Mouse (Mus musculus): ENCODE data around the gene Jag1.

DNA sequence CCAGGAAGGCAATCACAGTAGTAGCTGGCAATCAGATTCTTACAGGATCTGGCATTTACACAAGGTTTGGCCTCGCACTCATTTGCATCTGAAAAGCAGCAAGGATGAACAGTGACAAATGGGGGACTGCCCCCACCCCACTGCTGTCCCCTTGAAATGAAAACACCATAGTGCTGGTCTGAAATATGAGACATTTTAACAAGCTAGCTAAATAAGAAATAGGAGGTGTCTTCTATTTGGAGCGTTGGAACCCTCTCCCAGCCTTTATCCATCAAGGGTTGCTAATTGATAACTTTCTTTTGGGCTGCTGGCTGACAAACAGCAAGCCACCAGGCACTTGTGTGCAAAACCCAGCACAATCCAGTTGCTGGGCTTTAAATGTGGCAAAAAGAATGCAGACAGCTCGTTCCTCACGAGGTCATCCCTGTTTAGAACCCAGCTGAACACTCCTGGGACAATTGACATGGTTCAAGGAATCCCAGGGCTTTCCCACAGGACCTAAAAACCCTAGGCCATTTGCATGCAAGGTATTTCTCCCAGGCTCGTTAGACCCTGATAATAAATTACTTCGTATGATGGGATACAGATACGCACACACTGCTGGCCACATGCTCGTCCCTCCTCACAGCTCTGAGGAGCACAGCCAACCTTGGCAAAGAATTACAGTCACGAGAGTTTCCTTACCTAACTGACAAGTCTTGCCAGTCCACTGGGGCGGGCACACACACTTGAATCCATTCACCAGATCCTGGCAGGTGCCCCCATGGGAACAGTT is 23.7 kb downstream of the Jag1 start:
- no peak for TF ChIP-seq POLR2A (IDR thresholded peaks at IDR 0.05; ENCODE audit: low read depth, low read length)
- no peak for TF ChIP-seq CTCF (IDR thresholded peaks at IDR 0.05; ENCODE audit: extremely low read depth, insufficient read length, insufficient replicate concordance, low read depth, low read length)

Data from small intestine, adult 2 months (tissue).